Mouse (Mus musculus) lung, embryonic 14.5 days (tissue): ENCODE results near the gene Clstn3. TPM values are rescaled to one million over a fixed set of nuclear protein-coding genes. Genes with fewer than 3 reads are reported as not detected.
A peak's percentile ranks its signal among the peaks of the same experiment; 100 is the strongest.

Source experiments
- ATAC-seq: fragments of 200-750 bp; cut with Nextera tagmentation; 2 replicates; pipeline ENCODE4 v1.8.0; 2017; ENCODE audit warnings: mild to moderate bottlenecking, moderate TSS enrichment, moderate library complexity; ENCODE audit not compliant: insufficient read depth
- DNase-seq: peaks from one replicate; pipeline ENCODE4 v3.0.0-alpha.2; 2015
- H3K27ac ChIP-seq: fragments of 300-500 bp; sonication (generic); 2 replicates; pipeline ENCODE4 v1.5.1; 2014; ENCODE audit warnings: low read depth, mild to moderate bottlenecking, moderate library complexity
- H3K27me3 ChIP-seq: fragments of 300-500 bp; sonication (generic); 2 replicates; pipeline ENCODE4 v1.6.1; 2014; ENCODE audit warnings: low read length, control low read depth; ENCODE audit not compliant: insufficient read depth
- H3K36me3 ChIP-seq: fragments of 300-500 bp; sonication (generic); 2 replicates; pipeline ENCODE4 v1.6.1; 2014; ENCODE audit warnings: control low read depth; ENCODE audit not compliant: insufficient read depth
- H3K4me1 ChIP-seq: fragments of 300-500 bp; sonication (generic); 2 replicates; pipeline ENCODE4 v1.6.1; 2014; ENCODE audit warnings: antibody characterized with exemption, control low read depth; ENCODE audit not compliant: insufficient read depth
- H3K4me2 ChIP-seq: fragments of 300-500 bp; sonication (generic); 2 replicates; pipeline ENCODE4 v1.6.1; 2014; ENCODE audit warnings: mild to moderate bottlenecking
- H3K4me3 ChIP-seq: fragments of 300-500 bp; sonication (generic); 2 replicates; pipeline ENCODE4 v1.5.1; 2014; ENCODE audit warnings: low read depth, low read length
- H3K9ac ChIP-seq: fragments of 300-500 bp; sonication (generic); 2 replicates; pipeline ENCODE4 v1.6.1; 2014
- H3K9me3 ChIP-seq: fragments of 300-500 bp; sonication (generic); 2 replicates; pipeline ENCODE4 v1.6.1; 2016; ENCODE audit warnings: low read depth, low read length, control low read depth
- CTCF ChIP-seq: IDR thresholded peaks from 2 replicates; pipeline ENCODE4 v1.5.1; 2016; ENCODE audit warnings: antibody characterized with exemption, low read depth
- WGBS: fragments of 180-500 bp; shearing (Covaris S2); extraction: QIAGEN DNeasy Blood & Tissue Kit; methylation state at CpG from one replicate; pipeline ENCODE4 v1.1.7; 2014; 5-methylcytosine and 5-hydroxymethylcytosine counted together
- polyA plus RNA-seq: library from polyadenylated mRNA; unstranded; fragments of >200 nt; fragmentation: Nextera tagmentation; extraction: Ambion mirVana; gene quantifications from 2 replicates; pipeline ENCODE4 v1.2.1, GENCODE M21; 2014

The Clstn3 gene
- polyA plus RNA-seq, 1 experiment from 2014 or later: 1.9 TPM

GRCm38 (mm10) chr6:124459388-124459787 is 5.2 kb downstream of the Clstn3 start:
- no peak for ATAC-seq
- TF ChIP-seq CTCF: no peak

GRCm38 (mm10) chr6:124458505-124458904 is 6.1 kb downstream of the Clstn3 start:
- Histone ChIP-seq H3K9me3 (no peaks in the 10 kb centered on the region), H3K4me1 (no peaks in the 10 kb centered on the region), H3K27ac (no peak overlapping the region), H3K4me2 (no peak overlapping the region), H3K36me3 (no peaks in the 10 kb centered on the region), H3K27me3 (no peaks in the 10 kb centered on the region), H3K9ac (no peak overlapping the region), H3K4me3 (no peak overlapping the region)
- DNase-seq (no peak), ATAC-seq (no peak)
- 82% methylated on average over 11 of the region's 11 CpGs for WGBS
- TF ChIP-seq CTCF: no peak

More at GRCm38 (mm10) chr6:124459388-124459787, 5.2 kb downstream of the Clstn3 start:
- no peaks in the 10 kb centered on the region for H3K36me3 ChIP-seq
- no peaks in the 10 kb centered on the region for H3K27me3 ChIP-seq
- H3K9ac ChIP-seq: no peak overlapping the region
- H3K27ac ChIP-seq: no peak overlapping the region
- H3K4me2 ChIP-seq: no peak overlapping the region
- no peaks in the 10 kb centered on the region for H3K9me3 ChIP-seq
- WGBS: 70% methylated on average over 4 of the region's 4 CpGs
- H3K4me1 ChIP-seq: no peaks in the 10 kb centered on the region
- no peak overlapping the region for H3K4me3 ChIP-seq
- DNase-seq: no peak

- 88% methylated on average over 5 of the region's 5 CpGs for WGBS
- H3K9ac ChIP-seq: no peak overlapping the region
- no peak overlapping the region for H3K27ac ChIP-seq
- no peaks in the 10 kb centered on the region for H3K4me1 ChIP-seq
- H3K4me2 ChIP-seq: no peak overlapping the region
- TF ChIP-seq CTCF: no peak
- H3K9me3 ChIP-seq: no peaks in the 10 kb centered on the region
- no peak overlapping the region for H3K4me3 ChIP-seq
- no peak for DNase-seq
- no peak for ATAC-seq
- no peaks in the 10 kb centered on the region for H3K36me3 ChIP-seq
- no peaks in the 10 kb centered on the region for H3K27me3 ChIP-seq
Measured at GRCm38 (mm10) chr6:124457827-124458226, 6.8 kb downstream of the Clstn3 start.

GRCm38 (mm10) chr6:124456243-124456642 is 8.4 kb downstream of the Clstn3 start:
- no peak overlapping the region for H3K9ac ChIP-seq
- ATAC-seq: no peak
- H3K4me1 ChIP-seq: no peaks in the 10 kb centered on the region
- no peaks in the 10 kb centered on the region for H3K36me3 ChIP-seq
- 90% methylated on average over 5 of the region's 5 CpGs for WGBS
- no peak overlapping the region for H3K27ac ChIP-seq
- DNase-seq: no peak
- no peak overlapping the region for H3K4me3 ChIP-seq
- H3K9me3 ChIP-seq: no peaks in the 10 kb centered on the region
- no peaks in the 10 kb centered on the region for H3K27me3 ChIP-seq
- no peak overlapping the region for H3K4me2 ChIP-seq
- no peak for TF ChIP-seq CTCF

GRCm38 (mm10) chr6:124453756-124454155 is 10.8 kb downstream of the Clstn3 start:
- H3K9me3 ChIP-seq: no peaks in the 10 kb centered on the region
- no peaks in the 10 kb centered on the region for H3K36me3 ChIP-seq
- no peak for TF ChIP-seq CTCF
- no peak for ATAC-seq
- no peak overlapping the region for H3K27ac ChIP-seq
- H3K4me1 ChIP-seq: no peaks in the 10 kb centered on the region
- peak; percentile 7 for DNase-seq
- no peak overlapping the region for H3K9ac ChIP-seq
- H3K27me3 ChIP-seq: no peaks in the 10 kb centered on the region
- no peak overlapping the region for H3K4me3 ChIP-seq
- no peak overlapping the region for H3K4me2 ChIP-seq
- WGBS: 36% methylated on average over 4 of the region's 4 CpGs

- DNase-seq (no peak), ATAC-seq (peak; percentile 33; the same call in 1 of the 2 replicates)
- H3K9me3 ChIP-seq: no peaks in the 10 kb centered on the region
- H3K36me3 ChIP-seq: no peaks in the 10 kb centered on the region
- H3K9ac ChIP-seq: no peak overlapping the region
- H3K4me3 ChIP-seq: no peak overlapping the region
- no peaks in the 10 kb centered on the region for H3K4me1 ChIP-seq
- 46% methylated on average over 3 of the region's 3 CpGs for WGBS
- no peaks in the 10 kb centered on the region for H3K27me3 ChIP-seq
- TF ChIP-seq CTCF: no peak
- H3K27ac ChIP-seq: no peak overlapping the region
- H3K4me2 ChIP-seq: no peak overlapping the region
Measured at GRCm38 (mm10) chr6:124451995-124452394, 12.6 kb downstream of the Clstn3 start.

- WGBS: 75% methylated on average over 18 of the region's 18 CpGs
- no peaks in the 10 kb centered on the region for H3K9me3 ChIP-seq
- ATAC-seq (no peak), DNase-seq (no peak)
- no peaks in the 10 kb centered on the region for H3K4me1 ChIP-seq
- H3K27me3 ChIP-seq: no peaks in the 10 kb centered on the region
- no peak for TF ChIP-seq CTCF
- H3K4me3 ChIP-seq: no peak overlapping the region
- no peaks in the 10 kb centered on the region for H3K36me3 ChIP-seq
- no peak overlapping the region for H3K27ac ChIP-seq
- no peak overlapping the region for H3K9ac ChIP-seq
- H3K4me2 ChIP-seq: no peak overlapping the region
Measured at GRCm38 (mm10) chr6:124449668-124450383, 14.8 kb downstream of the Clstn3 start.
